Mouse (Mus musculus) gastrocnemius, adult 8-10 months (tissue): Measurements from ENCODE around the gene Aicda. TPM values are rescaled to one million over a fixed set of nuclear protein-coding genes. Genes with fewer than 3 reads are reported as not detected.

ENCODE experiments used
- DNase-seq, 2 experiments: peaks; one replicate each; pipeline ENCODE4 v3.0.0; 2022; ENCODE audit warnings: low spot score in 2 of 2
- total RNA-seq, 4 experiments: library from RNA; stranded (reverse); gene quantifications; 2 replicates each; pipeline ENCODE4 v1.2.4; 2022

The Aicda gene
- total RNA-seq, 4 experiments from 2014 or later, result not detected

- DNase-seq, result no peak
Observed at GRCm38 (mm10) chr6:122600066-122600646, 46.6 kb downstream of the Aicda start.

DNA sequence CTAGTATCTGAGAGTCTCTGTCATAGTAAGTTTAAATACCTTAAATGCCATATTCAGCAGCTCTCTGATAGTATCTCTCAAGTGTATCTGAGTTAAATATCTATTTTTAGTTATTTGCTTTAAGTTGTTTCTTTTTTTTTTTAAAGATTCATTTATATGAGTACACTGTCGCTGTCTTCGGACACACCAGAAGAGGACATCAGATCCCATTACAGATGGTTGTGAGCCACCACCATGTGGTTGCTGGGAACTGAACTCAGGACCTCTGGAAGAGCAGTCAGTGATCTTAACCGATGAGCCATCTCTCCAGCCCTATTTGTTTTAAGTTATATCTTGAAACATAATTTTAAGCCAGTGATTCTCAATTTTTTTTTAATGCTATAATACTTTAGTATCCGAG, 47.4 kb downstream of the Aicda start:
- DNase-seq, result no peak

GRCm38 (mm10) chr6:122601615-122602014, 48.0 kb downstream of the Aicda start:
- DNase-seq, result no peak

- DNase-seq, result peak; percentile 56 to 59
Observed at GRCm38 (mm10) chr6:122602242-122602991, 48.8 kb downstream of the Aicda start, which contains the start of gene Apobec1. TSS of gene Apobec1 (minus strand) at chr6:122602444.

GRCm38 (mm10) chr6:122602992-122603322, 49.4 kb downstream of the Aicda start:
- DNase-seq, result no peak

- no peak for DNase-seq
Observed at GRCm38 (mm10) chr6:122604260-122604659, 50.7 kb downstream of the Aicda start.

DNA sequence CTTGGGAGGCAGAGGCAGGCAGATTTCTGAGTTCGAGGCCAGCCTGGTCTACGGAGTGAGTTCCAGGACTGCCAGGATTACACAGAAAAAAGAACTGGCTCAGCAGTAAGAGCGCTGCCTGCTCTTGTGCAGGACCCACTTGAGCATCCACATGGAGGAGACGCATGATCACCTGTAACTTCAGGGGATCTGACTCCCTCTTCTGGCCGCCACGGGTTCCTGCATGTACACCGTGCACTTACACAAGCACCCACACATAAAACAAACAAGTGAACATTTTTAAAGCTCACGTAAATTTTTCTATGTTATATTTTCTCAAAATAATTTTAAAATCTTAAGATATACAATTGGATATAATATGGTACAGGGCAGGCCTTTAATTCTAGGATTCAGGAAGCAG, 51.9 kb downstream of the Aicda start:
- no peak for DNase-seq

DNA sequence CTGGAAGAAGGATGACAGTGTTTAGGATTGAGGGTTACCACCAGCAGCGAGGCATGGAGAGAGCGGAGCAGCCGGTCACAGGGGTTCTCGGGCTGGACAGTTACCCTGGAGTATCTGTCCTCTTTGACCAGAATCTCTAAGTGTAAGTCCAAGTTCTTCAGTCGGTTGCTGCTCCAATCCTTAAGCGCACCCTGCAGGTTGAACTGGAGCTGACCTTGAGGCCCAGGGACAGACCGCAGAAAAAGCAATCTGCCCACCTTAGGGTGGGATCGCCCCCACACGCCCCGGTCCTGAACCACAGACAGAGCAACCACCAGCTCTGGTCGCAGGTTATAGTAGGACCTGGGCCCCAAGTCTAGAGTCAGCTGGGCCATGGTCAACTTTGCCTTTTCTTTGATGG, 53.1 kb downstream of the Aicda start:
- DNase-seq, result no peak

- no peak for DNase-seq
Observed at GRCm38 (mm10) chr6:122607700-122608099, 54.1 kb downstream of the Aicda start.

- DNase-seq, result no peak
Observed at GRCm38 (mm10) chr6:122608434-122609376, 55.1 kb downstream of the Aicda start.

DNA sequence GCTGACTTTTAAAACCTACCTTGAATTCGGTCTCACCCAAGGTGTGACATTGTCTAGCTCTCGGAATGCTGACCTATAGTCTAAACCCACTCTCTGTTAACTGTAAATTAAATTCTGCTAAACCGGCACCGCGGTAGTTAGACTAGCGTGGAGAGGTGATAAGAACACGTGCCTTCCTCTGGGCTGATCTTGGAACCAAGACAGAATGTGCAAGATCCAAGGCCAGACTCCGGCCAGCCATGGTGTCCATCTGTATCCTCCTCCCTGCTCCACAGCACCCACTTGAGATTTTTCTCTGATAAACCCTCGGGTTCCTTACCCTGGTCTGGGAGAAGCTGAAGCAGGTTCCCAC, 55.8 kb downstream of the Aicda start:
- no peak for DNase-seq

DNA sequence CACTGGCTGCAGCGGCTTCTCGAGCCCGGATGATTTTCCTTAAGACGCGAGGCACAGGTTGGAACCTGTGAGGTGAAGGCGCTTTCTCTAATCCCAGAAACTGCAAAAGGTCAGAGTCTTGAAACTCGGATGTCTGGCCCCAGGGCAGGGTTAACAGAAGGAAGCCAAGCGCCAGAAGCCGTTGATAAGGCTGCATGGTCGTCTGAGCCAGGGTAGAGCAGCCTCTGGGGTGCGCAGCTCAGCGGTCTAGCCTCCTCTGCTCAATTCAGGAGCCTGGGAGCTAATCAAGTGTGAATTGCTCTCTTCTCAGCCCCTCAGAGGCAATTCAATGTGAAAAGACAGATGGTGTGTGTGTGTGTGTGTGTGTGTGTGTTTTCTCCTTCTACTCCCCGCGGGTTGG, 56.2 kb downstream of the Aicda start, which contains the start of gene Gdf3:
TSS of gene Gdf3 (minus strand) at position 317 of the 400 bp plus-strand sequence.
- no peak for DNase-seq

DNA sequence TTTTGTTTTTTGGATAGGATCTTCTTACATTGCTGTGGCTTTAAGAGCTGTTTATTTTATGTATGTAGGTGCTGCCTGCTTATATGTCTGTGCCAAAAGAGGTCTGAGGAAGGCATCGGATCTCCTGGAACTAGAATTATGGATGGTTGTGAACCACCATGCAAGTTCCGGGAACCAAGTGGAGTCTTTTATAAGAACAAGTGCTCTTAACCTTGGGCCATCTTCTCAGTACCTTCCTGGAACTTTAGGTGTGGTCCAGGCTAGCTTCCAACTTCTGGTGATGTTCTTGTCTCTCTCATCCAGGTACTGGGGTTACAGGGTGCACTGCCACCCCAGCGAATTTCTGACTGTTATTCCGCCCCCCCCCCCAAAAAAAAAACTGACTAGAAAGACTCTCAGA, 58.8 kb downstream of the Aicda start:
- no peak for DNase-seq

Other genes with a start within 250 kb of the Aicda start
- gene M6pr, start 245.1 kb upstream of the Aicda start, total RNA-seq, result 10 to 100 TPM; 19.2 to 22.7 (median 21.5) TPM
- gene Phc1, start 213.2 kb upstream of the Aicda start, total RNA-seq, result 10 to 100 TPM; 28.7 to 43.0 (median 33.0) TPM
- 1 to 10 TPM in 1 of 4 experiments, under 1 TPM in 2, not detected in 1; 0.22 to 1.3 (median 0.80) TPM for gene Rimklb, start 55.0 kb upstream of the Aicda start, total RNA-seq
- 10 to 100 TPM in 3 of 4 experiments, 1 to 10 TPM in 1; 9.2 to 17.7 (median 13.8) TPM for gene Mfap5, start 48.0 kb upstream of the Aicda start, total RNA-seq
- 1 to 10 TPM in 3 of 4 experiments, under 1 TPM in 1; 0.53 to 1.8 (median 1.3) TPM for gene Apobec1, start 48.6 kb downstream of the Aicda start, total RNA-seq
- gene Gdf3, start 56.3 kb downstream of the Aicda start, total RNA-seq, result not detected
- not detected for gene Dppa3, start 72.6 kb downstream of the Aicda start, total RNA-seq
- gene Nanog, start 153.7 kb downstream of the Aicda start, total RNA-seq, result not detected
- 10 to 100 TPM in 2 of 4 experiments, 1 to 10 TPM in 2; 3.6 to 12.3 (median 10.4) TPM for gene Slc2a3, start 247.8 kb downstream of the Aicda start, total RNA-seq